14 mouse cellular contexts compared by ENCODE assay signal in the genomic region with DNA sequence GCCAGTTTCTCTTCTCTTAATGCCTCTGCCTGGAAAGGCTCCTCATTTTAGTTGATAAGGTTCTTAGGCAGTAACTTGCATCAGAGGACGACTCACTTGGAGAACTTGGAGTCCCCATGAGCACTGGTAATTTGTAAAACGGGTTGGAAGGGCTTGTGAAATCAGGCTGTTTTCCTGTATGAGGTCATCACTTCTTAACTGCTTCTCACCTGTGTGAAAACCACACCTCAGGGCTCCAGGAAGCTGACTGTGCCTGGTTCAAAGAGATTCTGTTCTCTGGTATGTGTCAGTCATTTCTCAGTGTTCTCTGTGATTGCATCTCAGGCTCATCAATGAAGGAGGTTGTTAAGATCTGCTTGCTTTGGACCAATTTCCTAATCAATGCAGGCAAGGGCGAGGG.
"Had no signal": no experiment of that assay in that cellular context is flagged by ENCODE, and none has a peak within 500 bp of the region (broad histone marks: within the 10 kb centered on the region; RNA-seq: fewer than 3 reads in every experiment).

No protein-coding gene starts in this region.

- DNase-seq: kidney, adult 8-10 months; kidney, postnatal 25 days; lung, adult 2 months; lung, postnatal 10 days; right cerebral cortex, adult 18-20 months; right cerebral cortex, postnatal 25 days had no signal

- H3K27me3 ChIP-seq: limb, embryonic 13.5 days; liver, embryonic 15.5 days; megakaryocyte, embryonic 14.5 days; midbrain, embryonic 15.5 days; neural tube, embryonic 15.5 days had no signal

- ATAC-seq: midbrain, embryonic 15.5 days had no signal

- H3K4me1 ChIP-seq: liver, embryonic 15.5 days; megakaryocyte, embryonic 14.5 days had no signal

- H3K36me3 ChIP-seq: liver, embryonic 15.5 days; midbrain, embryonic 15.5 days; neural tube, embryonic 15.5 days had no signal

- H3K9ac ChIP-seq: limb, embryonic 13.5 days; liver, embryonic 15.5 days; midbrain, embryonic 15.5 days; neural tube, embryonic 15.5 days had no signal

- H3K4me3 ChIP-seq: limb, embryonic 13.5 days; liver, embryonic 15.5 days; megakaryocyte, embryonic 14.5 days; midbrain, embryonic 15.5 days; neural tube, embryonic 15.5 days had no signal

- H3K9me3 ChIP-seq: limb, embryonic 13.5 days; liver, embryonic 15.5 days; midbrain, embryonic 15.5 days; neural tube, embryonic 15.5 days had no signal

- H3K27ac ChIP-seq: liver, embryonic 15.5 days; macrophage; midbrain, embryonic 15.5 days; neural tube, embryonic 15.5 days had no signal

- H3K4me2 ChIP-seq: limb, embryonic 13.5 days; liver, embryonic 11.5 days; liver, embryonic 15.5 days; midbrain, embryonic 11.5 days; midbrain, embryonic 15.5 days; neural tube, embryonic 15.5 days had no signal
